Mouse (Mus musculus): ENCODE data around the gene Olfr617.
"Not testable (repeated sequence)": the region's sequence is repeated elsewhere in the genome, so short reads cannot be mapped to it uniquely, and the experiment has no call there.

The Olfr617 gene

GRCm38 (mm10) chr7:103572761-103573160, at the start of gene Olfr617:
Olfr617 (plus strand) TSS chr7:103573061.
- DNase-seq, result no peak

GRCm38 (mm10) chr7:103542617-103543016, 30.2 kb upstream of the Olfr617 start, which contains the start of gene Olfr612:
Olfr612 (minus strand) TSS chr7:103542717.
- not testable (repeated sequence) for DNase-seq

- DNase-seq, result no peak
Observed at GRCm38 (mm10) chr7:103547774-103548173, 25.1 kb upstream of the Olfr617 start, which contains the start of gene Olfr613. Olfr613 (plus strand) TSS chr7:103548074.

GRCm38 (mm10) chr7:103555779-103556178, 17.1 kb upstream of the Olfr617 start, which contains the start of gene Olfr615:
Olfr615 (plus strand) TSS chr7:103556079.
- DNase-seq, result no peak

- no peak for DNase-seq
Observed at GRCm38 (mm10) chr7:103569043-103569442, 3.8 kb upstream of the Olfr617 start, which contains the start of gene Olfr616. Olfr616 (minus strand) TSS chr7:103569143.

GRCm38 (mm10) chr7:103589803-103590202, 16.9 kb downstream of the Olfr617 start, which contains the start of gene Olfr618:
Olfr618 (plus strand) TSS chr7:103590103.
- DNase-seq, result no peak

GRCm38 (mm10) chr7:103600275-103600674, 27.4 kb downstream of the Olfr617 start, which contains the start of gene Olfr619:
Olfr619 (plus strand) TSS chr7:103600575.
- DNase-seq, result no peak

- no peak for DNase-seq
Observed at GRCm38 (mm10) chr7:103607425-103607824, 34.6 kb downstream of the Olfr617 start.

GRCm38 (mm10) chr7:103612434-103612833, 39.6 kb downstream of the Olfr617 start, which contains the start of gene Olfr620:
Olfr620 (minus strand) TSS chr7:103612534.
- DNase-seq, result no peak

Data from lung, postnatal 36 days (tissue).